Mouse (Mus musculus): ENCODE data around the gene Fgfr2. TPM values are rescaled to one million over a fixed set of nuclear protein-coding genes. Genes with fewer than 3 reads are reported as not detected.

The Fgfr2 gene
- polyA plus RNA-seq, 1 experiment from 2014 or later, result 133 TPM

DNA sequence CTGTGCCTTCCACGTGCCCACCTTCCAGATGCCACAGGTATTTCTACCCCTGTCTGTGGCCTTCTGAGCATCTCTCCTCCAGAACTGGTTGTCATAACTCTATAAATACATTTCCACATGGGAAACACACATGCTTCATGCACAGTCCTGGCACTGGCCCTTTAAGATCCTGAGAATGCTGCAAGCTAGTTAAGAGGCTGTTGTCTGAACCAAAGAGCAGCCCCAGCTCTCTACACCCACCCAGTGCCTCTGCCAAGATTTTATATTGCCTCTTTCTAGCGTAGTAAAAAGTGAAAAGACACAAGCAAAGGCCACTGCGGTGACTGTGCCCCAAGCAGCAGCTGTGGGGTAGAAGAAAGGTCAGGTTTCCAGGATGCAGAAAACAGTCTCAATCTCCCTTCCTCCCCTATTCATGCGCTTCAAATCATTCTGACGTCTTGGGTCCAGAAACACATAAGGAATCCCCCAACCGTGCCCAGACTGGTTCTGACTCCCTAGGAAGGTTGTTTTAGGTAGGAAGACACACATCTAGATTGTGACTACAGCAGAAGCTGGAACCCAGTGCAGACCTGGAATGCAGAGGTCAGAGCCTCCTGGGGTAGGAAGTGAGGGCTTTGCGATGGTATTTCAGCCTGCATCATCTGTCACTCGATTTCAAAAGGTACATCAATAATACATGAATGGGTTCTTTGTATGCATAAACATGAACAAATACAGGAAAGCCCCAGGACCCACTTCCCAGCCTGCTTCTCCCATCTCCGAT, 1195.7 kb downstream of the Fgfr2 start:
- WGBS, result 29% methylated on average over 9 of the region's 9 CpGs
- no peak overlapping the region for H3K4me3 ChIP-seq (ENCODE audit: low read length)
- H3K4me1 ChIP-seq (ENCODE audit: control insufficient read depth, insufficient read depth, low read length), result no peaks in the 10 kb centered on the region; the same call in 1 of the 2 replicates
- no peaks in the 10 kb centered on the region for H3K9me3 ChIP-seq (ENCODE audit: control insufficient read depth, low read length)
- H3K27ac ChIP-seq (ENCODE audit: low read depth, low read length), result no peak overlapping the region
- 0 out of 2 replicates have a peak, but pooled peaks cover 4% of the 10 kb centered on the region for H3K27me3 ChIP-seq (ENCODE audit: control insufficient read depth, insufficient read depth, low read length)
- H3K9ac ChIP-seq (ENCODE audit: low read depth, low read length), result no peak overlapping the region
- H3K4me2 ChIP-seq (replicated peaks; ENCODE audit: low read depth, low read length), result no peak overlapping the region
- no peak for ATAC-seq (ENCODE audit: low FRiP score, low TSS enrichment)
- H3K36me3 ChIP-seq (ENCODE audit: control insufficient read depth, insufficient read depth, low read length), result no peaks in the 10 kb centered on the region

DNA sequence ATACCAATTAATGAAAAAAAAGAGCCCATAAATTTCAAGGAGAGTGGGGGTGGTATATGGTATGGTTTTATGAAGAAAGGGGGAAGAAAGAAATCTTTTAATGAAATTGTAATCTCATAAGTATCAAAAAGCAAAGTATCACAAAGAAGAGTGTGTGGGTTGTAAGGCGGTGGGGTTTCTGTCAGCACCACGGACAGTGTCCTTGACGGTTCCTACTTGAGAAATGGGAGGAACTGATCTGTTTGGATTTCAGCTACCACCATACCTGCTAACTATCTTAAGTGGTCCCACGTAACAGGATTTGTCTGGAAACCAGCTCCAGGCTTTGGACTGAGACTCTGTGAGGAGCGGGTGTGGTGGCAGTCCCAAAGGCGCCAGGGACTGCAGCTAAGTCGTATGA, 1205.8 kb downstream of the Fgfr2 start:
- Histone ChIP-seq H3K9ac (ENCODE audit: low read depth, low read length) (no peak overlapping the region), H3K27ac (ENCODE audit: low read depth, low read length) (no peak overlapping the region), H3K4me3 (ENCODE audit: low read length) (no peak overlapping the region), H3K9me3 (ENCODE audit: control insufficient read depth, low read length) (no peaks in the 10 kb centered on the region), H3K36me3 (ENCODE audit: control insufficient read depth, insufficient read depth, low read length) (no peaks in the 10 kb centered on the region), H3K27me3 (ENCODE audit: control insufficient read depth, insufficient read depth, low read length) (no peaks in the 10 kb centered on the region), H3K4me2 (replicated peaks; ENCODE audit: low read depth, low read length) (no peak overlapping the region), H3K4me1 (ENCODE audit: control insufficient read depth, insufficient read depth, low read length) (no peaks in the 10 kb centered on the region)
- WGBS, result 43% methylated on average over 7 of the region's 7 CpGs
- no peak for ATAC-seq (ENCODE audit: low FRiP score, low TSS enrichment)

DNA sequence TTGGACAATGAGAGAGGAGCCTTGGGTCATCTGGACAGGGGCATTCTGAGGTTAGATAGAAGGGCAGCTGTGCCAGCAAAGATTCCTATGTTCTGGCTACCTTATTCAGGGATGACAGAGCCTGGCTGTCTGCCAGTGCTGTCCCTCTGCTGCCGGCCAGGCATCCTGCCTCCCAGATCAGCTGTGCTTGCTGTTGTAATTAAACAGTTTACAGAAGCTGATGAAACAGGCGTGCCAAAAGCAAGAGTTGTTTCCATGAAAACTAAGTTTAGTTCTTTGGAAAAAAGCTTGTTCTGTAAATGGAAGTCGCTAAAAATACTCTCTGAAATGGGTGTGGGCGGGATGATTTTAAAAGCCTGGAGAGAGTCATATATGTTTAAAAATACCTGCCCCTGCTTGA, 1213.5 kb downstream of the Fgfr2 start:
- no peak overlapping the region for H3K27ac ChIP-seq (ENCODE audit: low read depth, low read length)
- H3K36me3 ChIP-seq (ENCODE audit: control insufficient read depth, insufficient read depth, low read length), result no peaks in the 10 kb centered on the region
- 70% methylated on average over 4 of the region's 4 CpGs for WGBS
- no peak overlapping the region for H3K4me3 ChIP-seq (ENCODE audit: low read length)
- H3K9ac ChIP-seq (ENCODE audit: low read depth, low read length), result no peak overlapping the region
- no peaks in the 10 kb centered on the region for H3K9me3 ChIP-seq (ENCODE audit: control insufficient read depth, low read length)
- H3K4me1 ChIP-seq (ENCODE audit: control insufficient read depth, insufficient read depth, low read length), result no peaks in the 10 kb centered on the region
- ATAC-seq (ENCODE audit: low FRiP score, low TSS enrichment), result no peak
- H3K4me2 ChIP-seq (replicated peaks; ENCODE audit: low read depth, low read length), result no peak overlapping the region
- no peaks in the 10 kb centered on the region for H3K27me3 ChIP-seq (ENCODE audit: control insufficient read depth, insufficient read depth, low read length)

DNA sequence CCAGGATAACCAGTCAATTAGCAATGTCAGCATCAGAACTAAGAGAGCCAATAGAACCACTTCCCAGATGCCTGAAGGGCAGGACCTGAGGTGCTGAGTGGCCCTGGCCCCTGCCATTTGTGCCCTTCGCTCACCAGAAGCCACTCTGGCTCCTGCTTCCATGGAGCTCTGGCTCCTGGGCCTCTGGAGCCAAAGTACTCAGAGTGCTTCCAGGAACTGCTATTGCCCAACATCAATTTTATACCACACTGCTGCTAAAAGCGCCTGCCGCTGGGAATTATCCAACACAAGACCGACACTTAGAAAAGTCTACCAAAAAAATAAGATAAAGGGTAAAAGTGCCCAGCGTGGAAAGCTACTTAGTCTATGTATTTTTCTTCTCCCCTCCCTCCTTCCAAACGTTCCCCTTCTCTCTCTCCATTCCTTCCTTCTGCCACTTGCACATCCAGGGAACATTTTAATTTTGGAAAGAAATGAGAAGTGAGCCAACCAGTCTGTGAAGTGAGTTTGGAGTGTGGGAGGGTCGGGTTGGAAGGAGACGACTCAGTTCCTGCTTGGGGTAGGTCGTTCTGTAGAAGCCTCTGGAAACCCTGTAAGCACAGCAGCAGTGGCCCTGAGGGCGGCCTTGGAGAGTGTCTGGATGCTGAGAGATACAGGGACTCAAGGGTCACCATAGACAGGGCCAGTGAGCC, 1216.5 kb downstream of the Fgfr2 start:
- no peak for ATAC-seq (ENCODE audit: low FRiP score, low TSS enrichment)
- no peaks in the 10 kb centered on the region for H3K4me1 ChIP-seq (ENCODE audit: control insufficient read depth, insufficient read depth, low read length)
- H3K9ac ChIP-seq (ENCODE audit: low read depth, low read length), result no peak overlapping the region
- H3K36me3 ChIP-seq (ENCODE audit: control insufficient read depth, insufficient read depth, low read length), result no peaks in the 10 kb centered on the region
- no peaks in the 10 kb centered on the region for H3K27me3 ChIP-seq (ENCODE audit: control insufficient read depth, insufficient read depth, low read length)
- no peak overlapping the region for H3K4me2 ChIP-seq (replicated peaks; ENCODE audit: low read depth, low read length)
- H3K4me3 ChIP-seq (ENCODE audit: low read length), result no peak overlapping the region
- H3K9me3 ChIP-seq (ENCODE audit: control insufficient read depth, low read length), result no peaks in the 10 kb centered on the region
- no peak overlapping the region for H3K27ac ChIP-seq (ENCODE audit: low read depth, low read length)
- 84% methylated on average over 10 of the region's 10 CpGs for WGBS

DNA sequence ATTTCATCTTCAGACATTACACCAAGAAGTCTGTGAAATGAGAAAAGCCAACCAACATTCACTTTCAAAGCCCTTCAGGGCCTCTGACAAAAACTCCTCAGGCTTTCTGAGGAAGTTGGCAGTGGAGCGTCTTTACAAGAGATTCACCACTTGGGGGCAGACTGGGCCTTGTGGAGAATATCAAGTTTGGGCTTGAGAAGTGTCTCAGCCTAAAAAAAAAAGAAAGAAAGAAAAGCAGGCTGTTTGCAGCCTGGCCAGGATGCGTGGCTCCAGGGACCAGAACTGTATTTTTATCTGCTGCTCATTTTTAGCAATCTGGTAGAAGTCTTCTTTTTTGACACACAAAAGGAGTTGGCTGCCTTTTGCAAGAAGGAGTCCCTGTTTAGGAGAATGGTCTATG, 1223.8 kb downstream of the Fgfr2 start:
- 9% methylated on average over 2 of the region's 2 CpGs for WGBS
- Histone ChIP-seq H3K4me3 (ENCODE audit: low read length) (no peak overlapping the region), H3K9me3 (ENCODE audit: control insufficient read depth, low read length) (peaks cover 8% of the 10 kb centered on the region), H3K4me2 (replicated peaks; ENCODE audit: low read depth, low read length) (no peak overlapping the region), H3K27ac (ENCODE audit: low read depth, low read length) (no peak overlapping the region), H3K27me3 (ENCODE audit: control insufficient read depth, insufficient read depth, low read length) (no peaks in the 10 kb centered on the region), H3K9ac (ENCODE audit: low read depth, low read length) (no peak overlapping the region), H3K36me3 (ENCODE audit: control insufficient read depth, insufficient read depth, low read length) (no peaks in the 10 kb centered on the region), H3K4me1 (ENCODE audit: control insufficient read depth, insufficient read depth, low read length) (no peaks in the 10 kb centered on the region)
- no peak for ATAC-seq (ENCODE audit: low FRiP score, low TSS enrichment)

DNA sequence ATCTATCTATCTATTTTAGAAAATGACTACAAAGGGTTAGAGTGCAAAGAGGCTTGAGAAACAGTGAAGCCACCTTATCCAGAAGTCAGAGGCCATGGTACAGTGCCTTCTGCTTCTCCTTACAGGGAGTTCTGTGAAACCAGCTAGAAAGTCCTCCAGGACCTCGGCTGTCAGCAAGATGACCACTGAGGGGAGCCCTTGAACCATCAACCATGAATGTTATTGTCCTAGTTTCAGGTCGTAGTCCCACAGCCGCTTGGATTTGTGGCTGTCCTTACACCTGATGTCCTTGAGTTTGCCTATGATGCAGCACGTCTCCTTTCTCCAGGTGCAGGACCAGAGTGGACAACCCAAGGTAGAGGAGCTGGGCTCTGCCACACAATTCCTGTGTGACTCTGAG, 1225.9 kb downstream of the Fgfr2 start:
- 18% methylated on average over 4 of the region's 4 CpGs for WGBS

DNA sequence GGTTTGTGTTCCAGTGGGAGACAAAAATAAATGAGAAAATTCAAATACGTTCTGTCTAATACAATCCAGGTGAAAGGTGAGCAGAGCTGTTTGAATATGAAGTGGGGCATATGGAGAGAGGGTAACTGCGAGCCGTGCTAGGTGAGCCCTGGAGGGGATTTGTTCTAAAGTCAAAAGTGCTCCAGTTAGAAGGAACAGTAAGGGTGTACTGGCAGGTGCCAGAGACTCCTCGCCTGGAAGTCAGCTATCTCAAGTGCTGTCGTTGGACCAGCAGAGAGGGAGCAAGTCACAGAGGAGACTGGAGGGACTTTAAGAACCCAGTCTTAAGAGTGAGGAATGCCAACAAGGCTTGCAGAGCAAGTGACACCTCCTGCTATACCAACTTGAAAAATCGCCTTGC, 1240.3 kb downstream of the Fgfr2 start:
- WGBS, result 57% methylated on average over 6 of the region's 6 CpGs

More for the DNA sequence above, 1225.9 kb downstream of the Fgfr2 start:
- no peak overlapping the region for H3K9ac ChIP-seq (ENCODE audit: low read depth, low read length)
- no peaks in the 10 kb centered on the region for H3K36me3 ChIP-seq (ENCODE audit: control insufficient read depth, insufficient read depth, low read length)
- H3K27me3 ChIP-seq (ENCODE audit: control insufficient read depth, insufficient read depth, low read length), result no peaks in the 10 kb centered on the region
- no peaks in the 10 kb centered on the region for H3K4me1 ChIP-seq (ENCODE audit: control insufficient read depth, insufficient read depth, low read length)
- ATAC-seq (ENCODE audit: low FRiP score, low TSS enrichment), result no peak
- H3K9me3 ChIP-seq (ENCODE audit: control insufficient read depth, low read length), result peaks cover 11% of the 10 kb centered on the region
- no peak overlapping the region for H3K4me2 ChIP-seq (replicated peaks; ENCODE audit: low read depth, low read length)
- H3K27ac ChIP-seq (ENCODE audit: low read depth, low read length), result no peak overlapping the region
- no peak overlapping the region for H3K4me3 ChIP-seq (ENCODE audit: low read length)

DNA sequence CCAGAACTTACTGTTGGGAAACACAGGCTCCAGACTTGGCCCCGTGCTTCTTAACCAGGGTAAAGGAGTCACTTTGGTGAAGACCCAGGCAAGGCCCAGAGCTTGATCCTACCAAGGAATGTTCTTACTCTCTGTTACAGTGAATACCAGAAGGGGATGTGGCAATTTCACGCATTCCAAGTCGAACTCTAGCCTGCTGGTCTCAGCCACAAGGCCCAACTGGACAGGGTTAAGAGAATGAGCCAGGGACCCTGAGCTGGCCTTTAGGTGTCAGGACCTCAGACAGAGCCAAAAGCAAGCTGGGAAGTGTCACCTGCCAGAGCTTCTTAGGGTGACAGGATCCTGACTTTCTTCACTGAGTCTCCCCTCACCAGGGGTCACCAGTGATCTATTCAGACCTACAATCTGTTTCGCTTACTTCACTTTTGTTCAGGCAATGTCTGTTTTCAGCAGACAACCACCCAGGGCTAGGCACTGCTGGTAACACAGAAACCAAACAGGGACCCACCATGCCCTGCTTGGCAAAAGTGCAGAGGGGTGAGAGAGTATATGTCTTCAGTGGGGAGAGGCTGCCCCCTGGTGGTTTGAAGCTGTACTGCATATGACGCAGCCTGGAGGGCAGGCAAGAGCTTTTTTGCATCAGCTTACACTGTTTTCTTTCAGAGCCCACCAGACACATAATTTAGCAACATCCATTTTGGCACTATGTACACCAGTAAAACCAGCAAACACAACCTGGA, 1241.1 kb downstream of the Fgfr2 start:
- peak; percentile 39; the same call in 1 of the 2 replicates for ATAC-seq (ENCODE audit: low FRiP score, low TSS enrichment)
- Histone ChIP-seq H3K4me1 (ENCODE audit: control insufficient read depth, insufficient read depth, low read length) (no peaks in the 10 kb centered on the region), H3K36me3 (ENCODE audit: control insufficient read depth, insufficient read depth, low read length) (no peaks in the 10 kb centered on the region), H3K4me3 (ENCODE audit: low read length) (no peak overlapping the region), H3K4me2 (replicated peaks; ENCODE audit: low read depth, low read length) (no peak overlapping the region), H3K27me3 (ENCODE audit: control insufficient read depth, insufficient read depth, low read length) (no peaks in the 10 kb centered on the region; the same call in 1 of the 2 replicates), H3K27ac (ENCODE audit: low read depth, low read length) (no peak overlapping the region), H3K9ac (ENCODE audit: low read depth, low read length) (no peak overlapping the region), H3K9me3 (ENCODE audit: control insufficient read depth, low read length) (no peaks in the 10 kb centered on the region)
- 62% methylated on average over 5 of the region's 5 CpGs for WGBS

More for the DNA sequence above, 1240.3 kb downstream of the Fgfr2 start:
- H3K27ac ChIP-seq (ENCODE audit: low read depth, low read length), result no peak overlapping the region
- H3K36me3 ChIP-seq (ENCODE audit: control insufficient read depth, insufficient read depth, low read length), result no peaks in the 10 kb centered on the region
- H3K27me3 ChIP-seq (ENCODE audit: control insufficient read depth, insufficient read depth, low read length), result no peaks in the 10 kb centered on the region; the same call in 1 of the 2 replicates
- H3K4me2 ChIP-seq (replicated peaks; ENCODE audit: low read depth, low read length), result no peak overlapping the region
- no peak overlapping the region for H3K4me3 ChIP-seq (ENCODE audit: low read length)
- H3K9ac ChIP-seq (ENCODE audit: low read depth, low read length), result no peak overlapping the region
- no peak for ATAC-seq (ENCODE audit: low FRiP score, low TSS enrichment)
- no peaks in the 10 kb centered on the region for H3K9me3 ChIP-seq (ENCODE audit: control insufficient read depth, low read length)
- no peaks in the 10 kb centered on the region for H3K4me1 ChIP-seq (ENCODE audit: control insufficient read depth, insufficient read depth, low read length)

Measured in kidney, embryonic 14.5 days (tissue).